Mouse (Mus musculus) retina, postnatal 7 days (tissue): ENCODE data around the gene Mob3c.
A peak's percentile ranks its signal among the peaks of the same experiment; 100 is the strongest.

Experiments
- DNase-seq: peaks from one replicate; pipeline ENCODE4 v3.0.0-alpha.2; 2012; ENCODE audit warnings: low read depth, low spot score

Gene Mob3c

DNA sequence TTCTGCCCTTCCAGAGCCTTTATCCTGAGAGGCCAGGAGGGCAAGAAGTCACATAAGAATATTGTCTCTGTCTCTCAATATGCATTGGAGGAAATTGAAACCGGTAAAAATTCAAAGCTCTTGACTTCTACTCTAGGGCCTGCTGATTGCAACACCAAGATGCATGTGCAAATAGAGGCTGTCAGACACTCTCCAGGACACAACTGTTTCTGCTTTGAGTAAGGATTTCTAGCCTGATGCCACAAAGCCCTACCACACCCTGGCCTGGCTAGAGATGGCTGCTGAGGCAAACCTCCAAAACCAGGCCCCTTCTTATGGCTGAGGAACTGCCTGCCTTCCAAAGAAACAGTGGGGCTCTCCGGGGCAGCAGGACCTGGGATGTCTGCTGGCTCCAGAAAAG is 7.7 kb downstream of the Mob3c start:
- no peak for DNase-seq

- DNase-seq = no peak
Measured at GRCm38 (mm10) chr4:115838196-115838595, 10.3 kb downstream of the Mob3c start.

DNA sequence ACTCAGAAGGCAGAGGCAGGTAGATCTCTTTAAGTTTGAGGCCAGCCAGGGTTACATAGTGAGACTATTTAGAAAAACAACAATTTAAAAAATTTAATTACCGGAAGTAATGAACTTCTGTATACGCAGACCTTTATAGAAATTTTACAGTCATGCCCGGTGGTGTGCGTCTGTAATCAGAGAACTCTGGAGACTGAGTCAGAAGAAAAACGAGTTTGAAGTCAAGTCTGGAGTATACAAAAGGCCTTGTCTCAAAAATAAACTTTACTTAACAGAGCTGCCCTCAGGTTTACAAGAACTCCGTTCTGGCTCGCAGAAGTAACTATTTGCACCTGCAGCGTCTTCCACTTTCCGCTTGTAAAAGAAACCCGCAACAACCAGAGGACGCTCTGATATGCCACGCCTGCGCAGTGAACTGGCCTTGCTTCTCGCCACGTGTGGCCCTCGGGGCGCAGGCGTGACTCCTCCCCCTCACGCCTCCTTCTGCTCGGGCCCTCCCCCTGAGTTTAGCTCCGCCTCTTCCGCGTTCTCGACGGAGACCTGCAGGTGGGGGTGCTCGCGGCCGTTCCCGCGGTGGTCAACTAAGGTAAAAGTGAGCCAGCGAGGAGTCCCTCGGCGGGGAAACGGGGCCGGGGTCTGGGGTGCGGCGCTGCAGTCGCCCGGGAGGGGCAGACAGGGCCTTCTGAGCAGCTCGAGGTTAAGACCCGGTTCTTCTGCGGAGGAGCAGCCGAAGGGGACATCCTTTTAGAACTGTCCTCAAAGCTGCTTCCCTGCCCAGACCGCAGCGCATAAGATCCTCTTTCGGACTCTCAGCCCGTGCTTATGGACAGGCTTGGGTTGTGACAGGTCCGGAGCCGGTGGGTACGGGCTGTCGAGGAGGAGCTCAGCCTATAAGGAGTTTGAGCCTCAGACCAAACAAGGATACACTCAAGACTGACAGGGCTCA is 11.1 kb downstream of the Mob3c start, which contains the start of gene Mknk1:
Gene Mknk1 (plus strand): TSS at position 503 of the 946 bp plus-strand sequence.
- DNase-seq = peak; percentile 88

DNA sequence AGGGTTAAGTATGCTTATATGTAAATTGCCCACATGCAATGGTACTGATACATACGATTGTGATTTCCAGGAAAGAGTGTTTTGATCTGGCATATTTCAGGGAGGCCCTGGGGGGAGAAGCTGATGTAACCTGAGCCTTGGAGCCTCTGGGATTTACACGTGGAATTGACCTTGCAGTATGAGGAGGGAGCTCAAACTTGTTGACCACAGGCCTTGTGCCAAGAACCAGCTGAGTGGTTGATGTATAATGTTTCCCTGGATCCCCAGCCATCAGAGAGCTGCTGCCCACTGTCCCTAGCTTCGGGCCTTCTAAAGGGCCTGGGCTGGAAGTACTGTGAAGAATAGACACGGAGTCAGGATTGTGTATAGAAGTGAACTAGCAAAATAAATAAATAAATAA is 12.1 kb downstream of the Mob3c start:
- no peak for DNase-seq

- no peak for DNase-seq
Measured at GRCm38 (mm10) chr4:115840842-115841241, 12.9 kb downstream of the Mob3c start.

DNA sequence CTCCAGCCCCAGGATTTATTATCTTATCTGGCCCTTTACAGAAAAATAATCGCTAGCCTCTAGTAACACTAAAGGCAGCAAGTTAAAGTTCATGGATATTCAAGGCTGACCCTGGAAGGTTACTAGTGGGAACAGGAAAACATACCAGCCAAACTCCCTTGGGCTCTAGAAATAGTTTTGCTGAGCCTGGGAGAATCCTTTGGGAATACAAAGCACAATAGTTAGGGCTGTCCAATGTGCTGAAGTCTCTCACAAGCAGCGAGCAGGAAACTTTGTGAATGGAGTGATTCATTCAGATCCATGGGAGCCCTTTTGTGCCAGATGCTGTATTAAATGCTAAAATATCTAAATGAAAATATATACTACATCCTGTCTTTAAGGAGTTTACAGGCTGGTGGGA is 18.8 kb downstream of the Mob3c start:
- no peak for DNase-seq

GRCm38 (mm10) chr4:115847377-115847776 is 19.5 kb downstream of the Mob3c start:
- DNase-seq = no peak

DNA sequence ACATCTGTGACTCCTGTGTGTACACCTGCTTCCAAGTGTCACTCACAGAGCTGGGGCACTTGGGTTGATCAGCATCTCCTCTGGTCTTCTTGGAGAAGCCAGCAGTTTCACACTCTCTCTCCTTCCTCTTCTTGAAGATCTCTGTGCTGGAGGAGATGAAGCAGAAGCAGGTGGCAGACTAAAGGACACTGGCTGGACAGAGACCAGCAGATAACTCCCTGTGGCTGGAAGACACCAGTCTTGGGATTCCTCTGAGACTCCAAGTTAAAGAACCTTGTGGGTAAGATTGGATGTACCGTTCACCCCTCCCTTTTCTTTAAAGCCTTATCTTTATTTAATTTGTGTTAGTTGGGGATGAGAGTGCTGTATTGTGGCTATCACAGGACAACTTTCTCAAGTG is 20.2 kb downstream of the Mob3c start:
- DNase-seq = no peak

- DNase-seq = no peak
Measured at GRCm38 (mm10) chr4:115848990-115849677, 21.2 kb downstream of the Mob3c start.

DNA sequence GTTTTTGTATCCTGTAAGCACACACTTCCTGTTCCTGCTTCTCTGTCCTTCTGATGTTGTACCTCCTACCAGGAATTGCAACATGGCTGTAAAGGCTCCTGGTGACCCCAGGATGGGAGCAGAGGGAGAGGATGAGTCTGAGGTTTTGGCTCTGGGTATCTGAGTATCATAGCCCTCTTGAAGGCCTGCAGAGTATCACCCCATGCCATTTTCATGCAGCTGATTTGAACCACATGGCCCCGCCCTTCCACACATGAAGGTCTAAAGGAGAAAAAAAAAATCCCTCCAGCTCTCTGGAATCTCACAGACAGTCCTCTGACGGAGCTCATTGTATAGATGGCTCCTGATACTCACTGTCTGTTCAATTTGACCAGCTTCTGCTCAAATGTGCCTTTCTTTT is 22.2 kb downstream of the Mob3c start:
- no peak for DNase-seq

- no peak for DNase-seq
Measured at GRCm38 (mm10) chr4:115850631-115851030, 22.7 kb downstream of the Mob3c start.

DNA sequence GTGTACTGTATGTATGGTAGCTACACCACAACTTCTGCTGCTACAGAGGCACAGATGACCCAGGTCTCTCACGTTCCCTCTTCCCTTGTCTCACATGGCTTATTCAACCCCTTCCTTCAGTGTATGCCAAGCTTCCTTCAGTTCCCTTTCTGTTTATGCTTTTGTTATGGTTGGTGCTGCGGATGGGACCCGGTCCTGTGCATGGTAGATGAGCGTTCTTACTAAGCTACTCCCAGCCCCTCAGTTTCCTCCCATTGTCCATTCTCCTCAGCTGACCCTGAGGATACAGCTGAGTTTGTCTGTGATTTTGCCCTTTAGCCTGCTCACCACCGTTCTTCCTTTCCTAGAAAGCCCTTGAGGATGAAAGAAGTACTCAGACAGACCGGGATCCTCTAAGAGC is 23.7 kb downstream of the Mob3c start:
- DNase-seq = no peak

GRCm38 (mm10) chr4:115855100-115855499 is 27.2 kb downstream of the Mob3c start:
- DNase-seq = no peak

GRCm38 (mm10) chr4:115855609-115856008 is 27.7 kb downstream of the Mob3c start:
- DNase-seq = no peak

DNA sequence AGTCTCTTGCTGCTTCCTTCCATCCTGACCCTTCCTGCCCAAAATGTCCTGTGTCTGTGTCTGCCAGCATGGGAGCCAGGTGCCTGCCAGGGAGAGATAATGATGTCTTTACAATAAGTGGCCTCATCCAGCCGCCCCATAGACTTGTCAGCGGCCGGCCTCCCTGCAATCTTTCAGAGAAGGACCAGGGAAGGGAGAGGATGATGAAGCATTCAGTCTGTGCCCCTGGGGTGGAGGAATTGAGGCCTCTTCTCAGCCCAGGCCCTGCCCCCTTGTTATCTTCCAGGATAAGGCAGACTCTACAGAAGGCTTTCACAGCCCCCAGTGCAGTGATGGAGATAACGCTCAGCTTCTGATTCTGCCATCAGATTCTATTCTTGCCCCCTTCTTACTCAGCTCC is 28.4 kb downstream of the Mob3c start:
- DNase-seq = no peak

GRCm38 (mm10) chr4:115857293-115857883 is 29.5 kb downstream of the Mob3c start:
- DNase-seq = no peak

GRCm38 (mm10) chr4:115863352-115863751 is 35.5 kb downstream of the Mob3c start:
- no peak for DNase-seq

DNA sequence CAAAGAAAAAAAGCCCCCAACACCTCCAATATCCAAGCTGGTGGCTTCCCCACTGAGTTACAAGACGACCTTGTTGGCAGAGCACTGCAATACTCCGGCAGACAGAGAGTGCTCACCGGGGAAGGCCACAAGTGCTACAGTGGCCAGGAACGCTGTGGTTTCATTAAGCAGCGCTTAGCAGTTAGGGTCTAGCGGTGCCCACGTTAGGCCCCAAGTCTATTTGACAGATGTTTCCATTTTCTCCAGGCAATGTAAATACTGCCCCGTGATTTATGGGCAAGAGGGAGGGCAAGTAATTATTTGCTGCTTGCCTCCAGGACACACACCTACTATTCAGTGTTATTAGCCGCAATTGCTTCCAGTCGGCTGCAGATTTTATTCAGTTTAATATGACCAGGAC is 36.0 kb downstream of the Mob3c start:
- DNase-seq = no peak

GRCm38 (mm10) chr4:115869512-115870210 is 41.8 kb downstream of the Mob3c start:
- no peak for DNase-seq

- no peak for DNase-seq
Measured at GRCm38 (mm10) chr4:115873231-115873630, 45.3 kb downstream of the Mob3c start.

- no peak for DNase-seq
Measured at GRCm38 (mm10) chr4:115878216-115878678, 50.4 kb downstream of the Mob3c start.

- DNase-seq = no peak
Measured at GRCm38 (mm10) chr4:115878828-115879227, 50.9 kb downstream of the Mob3c start.
